Mouse (Mus musculus) bone marrow, adult 2 months (tissue): Measurements from ENCODE around the gene Mybph. TPM values are rescaled to one million over a fixed set of nuclear protein-coding genes. Genes with fewer than 3 reads are reported as not detected.

Experiments
- H3K27ac ChIP-seq: fragments of 200-500 bp; 2 replicates; pipeline ENCODE4 v1.5.1; 2012; ENCODE audit warnings: low read depth, mild to moderate bottlenecking, control low read depth, inconsistent platforms, low read length; ENCODE audit not compliant: control insufficient read depth, poor library complexity, insufficient read depth
- H3K4me1 ChIP-seq: fragments of 200-500 bp; 2 replicates; pipeline ENCODE4 v1.6.1; 2011; ENCODE audit warnings: low read length; ENCODE audit not compliant: control insufficient read depth, insufficient read depth
- H3K4me3 ChIP-seq: fragments of 200-500 bp; replicated peaks from 2 replicates; pipeline ENCODE3; 2011; ENCODE audit warnings: mild to moderate bottlenecking, low read depth, low read length, control low read depth; ENCODE audit not compliant: control insufficient read depth
- CTCF ChIP-seq: fragments of 200-500 bp; IDR thresholded peaks from 2 replicates; pipeline ENCODE4 v1.5.1; 2011; ENCODE audit warnings: low read length, control low read depth; ENCODE audit not compliant: control insufficient read depth, insufficient read depth
- POLR2A ChIP-seq: fragments of 200-500 bp; IDR thresholded peaks from 2 replicates; pipeline ENCODE4 v1.6.1; 2011; ENCODE audit warnings: low read depth, mild to moderate bottlenecking, control low read depth, low read length, borderline replicate concordance; ENCODE audit not compliant: control insufficient read depth
- WGBS: fragments of 180-500 bp; shearing (Covaris S2); methylation state at CpG from one replicate; pipeline ENCODE4 v1.1.7; 2018; 5-methylcytosine and 5-hydroxymethylcytosine counted together
- polyA plus RNA-seq: library from polyadenylated mRNA; stranded (reverse); fragments of >200 nt; gene quantifications from 2 replicates; pipeline ENCODE4 v1.2.4, GENCODE M21; 2011; ENCODE audit warnings: low replicate concordance; ENCODE audit not compliant: missing spikeins, insufficient read depth, insufficient read length

Mybph gene
- polyA plus RNA-seq, 1 experiment = not detected

DNA sequence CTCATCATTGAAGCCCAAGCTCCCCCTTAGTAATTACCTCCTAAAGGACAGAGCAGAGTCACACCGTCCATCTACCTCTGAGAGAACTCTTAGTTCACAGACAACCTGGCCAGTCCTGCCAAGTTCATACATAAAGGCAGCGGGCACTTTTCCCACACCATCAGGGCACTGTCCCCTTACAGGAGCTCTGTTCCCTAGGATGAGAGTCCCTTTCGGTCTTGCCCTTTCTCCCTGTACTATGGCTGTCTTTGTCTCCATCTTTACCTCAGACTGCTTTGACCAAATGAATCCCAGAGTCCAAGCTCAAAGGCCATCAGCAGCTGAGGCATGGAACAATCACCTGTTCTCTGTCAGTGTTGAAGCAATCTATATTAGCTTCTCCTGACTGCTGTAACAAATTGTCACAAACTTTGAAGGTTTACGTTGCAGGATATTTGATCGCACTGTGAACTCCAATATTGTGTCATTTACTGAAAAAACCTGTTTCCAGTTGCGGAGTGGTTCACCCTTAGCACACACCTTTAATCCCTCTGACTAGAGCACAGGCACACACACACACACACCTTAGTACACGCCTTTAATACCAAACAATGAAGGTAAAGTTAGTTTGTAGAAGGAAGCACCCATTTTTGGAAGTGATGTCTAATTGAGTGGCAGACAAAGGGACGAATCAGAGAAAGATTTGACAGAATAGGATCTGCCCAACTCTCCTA lies 24.1 kb upstream of the Mybph start:
- WGBS = 81% methylated on average over 8 of the region's 8 CpGs
- TF ChIP-seq CTCF (no peak), POLR2A (no peak)
- H3K4me1 ChIP-seq = no peaks in the 10 kb centered on the region
- H3K4me3 ChIP-seq = no peak overlapping the region
- no peak overlapping the region for H3K27ac ChIP-seq

- TF ChIP-seq CTCF (no peak), POLR2A (no peak)
- no peak overlapping the region for H3K27ac ChIP-seq
- 80% methylated on average over 7 of the region's 7 CpGs for WGBS
- no peak overlapping the region for H3K4me3 ChIP-seq
- no peaks in the 10 kb centered on the region for H3K4me1 ChIP-seq
These were observed 20.2 kb upstream of the Mybph start for GRCm38 (mm10) chr1:134173081-134173480.

DNA sequence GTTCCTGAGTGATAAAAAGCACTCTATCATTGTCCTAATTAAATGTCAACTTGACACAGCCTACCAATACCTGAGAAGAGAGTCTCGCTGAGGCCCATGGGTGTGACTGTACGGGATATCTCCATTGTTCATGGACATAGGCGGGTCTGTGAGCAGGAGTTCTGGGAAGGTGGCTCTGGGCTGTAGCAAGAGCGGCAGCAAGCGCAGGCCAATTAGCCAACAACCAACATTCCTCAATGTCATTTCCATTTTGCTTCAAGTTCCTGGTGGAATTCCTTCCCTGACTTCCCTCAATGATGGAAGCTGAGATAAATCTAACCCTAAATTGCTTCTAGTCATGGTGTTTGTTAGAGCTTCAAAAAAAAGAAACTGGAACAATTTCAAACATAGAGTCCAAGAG lies 15.3 kb upstream of the Mybph start:
- no peak overlapping the region for H3K4me3 ChIP-seq
- no peaks in the 10 kb centered on the region; the same call in 1 of the 2 replicates for H3K4me1 ChIP-seq
- 88% methylated on average over 5 of the region's 5 CpGs for WGBS
- H3K27ac ChIP-seq = no peak overlapping the region
- TF ChIP-seq CTCF (no peak), POLR2A (no peak)

DNA sequence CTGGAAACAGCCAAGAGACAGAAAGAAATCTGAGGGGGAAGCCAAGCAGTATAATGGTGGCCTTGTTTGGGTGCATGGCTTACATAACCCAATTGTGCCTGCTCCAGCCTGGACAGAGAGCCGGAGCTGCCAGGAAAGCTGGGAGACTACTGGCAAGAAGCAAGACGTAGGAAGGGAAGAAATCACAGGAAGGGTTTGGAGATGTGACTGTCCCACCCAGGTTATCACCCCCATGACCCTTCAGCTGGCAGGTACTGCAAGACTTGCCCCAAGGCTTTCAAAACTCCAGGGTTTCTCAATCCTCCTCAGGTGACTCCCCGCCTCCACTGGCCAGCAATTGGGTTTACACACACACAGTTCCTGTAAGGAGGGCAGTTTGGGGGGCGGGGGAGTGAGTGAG lies 11.2 kb upstream of the Mybph start, which contains the start of gene Chil1:
Gene Chil1, plus strand, starts transcription at position 152 of the 400 bp plus-strand sequence.
- TF ChIP-seq POLR2A (no peak), CTCF (no peak)
- WGBS = 55% methylated on average over 4 of the region's 4 CpGs
- peak within 1 kb of the TSS; percentile 80 for H3K27ac ChIP-seq
- peaks cover 2% of the 10 kb centered on the region; the same call in 1 of the 2 replicates for H3K4me1 ChIP-seq
- peak within 1 kb of the TSS; percentile 62 for H3K4me3 ChIP-seq

- TF ChIP-seq CTCF = no peak
- 38% methylated on average over 4 of the region's 4 CpGs for WGBS
- H3K27ac ChIP-seq = peak overlapping the region; percentile 80
- peak overlapping the region; percentile 62 for H3K4me3 ChIP-seq
- peaks cover 3% of the 10 kb centered on the region; the same call in 1 of the 2 replicates for H3K4me1 ChIP-seq
These were observed 9.2 kb upstream of the Mybph start for GRCm38 (mm10) chr1:134184089-134184488.

DNA sequence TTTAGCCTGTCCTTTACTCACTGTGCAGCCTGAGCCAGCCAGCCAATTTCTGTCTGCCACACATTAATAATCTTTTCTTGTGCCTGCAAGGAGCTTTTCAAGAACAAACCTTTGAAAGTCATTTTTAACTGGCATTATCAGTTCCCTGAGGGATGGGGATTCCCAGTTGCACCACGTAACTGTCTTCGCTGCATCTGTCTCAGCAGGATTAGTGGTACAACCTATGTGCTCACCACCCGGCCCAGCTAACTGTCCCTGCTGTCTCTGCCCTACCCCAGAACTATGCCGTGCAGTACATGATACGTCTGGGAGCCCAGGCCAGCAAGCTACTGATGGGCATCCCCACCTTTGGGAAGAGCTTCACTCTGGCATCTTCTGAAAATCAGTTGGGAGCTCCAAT lies 5.0 kb upstream of the Mybph start:
- no peak overlapping the region for H3K27ac ChIP-seq
- WGBS = 86% methylated on average over 5 of the region's 5 CpGs
- no peak for TF ChIP-seq CTCF
- TF ChIP-seq POLR2A = no peak
- peaks cover 3% of the 10 kb centered on the region; the same call in 1 of the 2 replicates for H3K4me1 ChIP-seq
- H3K4me3 ChIP-seq = no peak overlapping the region

DNA sequence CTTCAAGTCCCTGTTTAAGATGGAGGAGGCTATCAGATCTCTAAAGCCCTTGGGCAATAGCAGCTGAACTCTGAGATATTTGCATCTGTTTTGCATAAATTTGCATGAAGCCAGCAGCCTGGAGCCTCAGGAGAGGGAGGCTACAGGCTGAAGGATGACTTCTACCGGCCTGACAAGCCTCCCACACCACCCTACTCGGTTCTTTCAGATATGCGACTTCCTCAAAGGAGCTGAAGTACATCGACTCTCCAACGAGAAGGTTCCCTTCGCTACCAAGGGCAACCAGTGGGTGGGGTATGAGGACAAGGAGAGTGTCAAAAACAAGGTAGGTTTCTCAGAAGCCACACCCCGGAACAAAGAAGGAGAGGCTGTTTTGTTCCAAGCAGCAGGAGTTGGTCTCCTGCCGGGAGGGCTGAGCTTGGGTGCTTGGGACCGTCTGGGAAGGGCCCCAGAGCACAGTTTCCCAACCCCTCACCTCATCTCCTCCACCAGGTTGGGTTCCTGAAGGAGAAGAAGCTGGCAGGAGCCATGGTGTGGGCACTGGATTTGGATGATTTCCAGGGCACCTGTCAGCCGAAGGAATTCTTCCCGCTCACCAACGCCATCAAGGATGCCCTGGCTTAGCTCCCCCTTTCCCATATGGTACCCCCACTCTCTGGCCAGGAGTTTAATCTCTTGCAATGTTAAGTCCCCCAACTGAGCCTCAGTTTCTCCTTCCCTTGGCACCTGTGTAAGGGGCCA lies 4.1 kb upstream of the Mybph start:
- no peak overlapping the region for H3K27ac ChIP-seq
- no peak overlapping the region for H3K4me3 ChIP-seq
- 22% methylated on average over 12 of the region's 12 CpGs for WGBS
- TF ChIP-seq CTCF (peak; percentile 21; the same call in 1 of the 2 replicates), POLR2A (no peak)
- peaks cover 3% of the 10 kb centered on the region; the same call in 1 of the 2 replicates for H3K4me1 ChIP-seq

GRCm38 (mm10) chr1:134191192-134191591 lies 2.1 kb upstream of the Mybph start:
- no peak overlapping the region for H3K27ac ChIP-seq
- WGBS = 84% methylated on average over 5 of the region's 5 CpGs
- H3K4me3 ChIP-seq = no peak overlapping the region
- TF ChIP-seq CTCF (no peak), POLR2A (no peak)
- H3K4me1 ChIP-seq = peaks cover 7% of the 10 kb centered on the region
